Mouse (Mus musculus) adrenal gland, postnatal 4 days (tissue): Measurements from ENCODE around the gene Ccl28. TPM values are rescaled to one million over a fixed set of nuclear protein-coding genes. Genes with fewer than 3 reads are reported as not detected.
"Not testable (repeated sequence)": the region's sequence is repeated elsewhere in the genome, so short reads cannot be mapped to it uniquely, and the experiment has no call there.

Experiments used
- DNase-seq, 2 experiments: peaks; one replicate each; pipeline ENCODE4 v3.0.0; 2021 to 2022; ENCODE audit warnings: low spot score in 2 of 2, mixed read lengths in 2 of 2
- long read RNA-seq, 2 experiments: library from polyadenylated mRNA; stranded (forward); transcript quantifications; one replicate each; pipeline ENCODE4 v2.0.0; 2021
- total RNA-seq, 2 experiments: library from RNA; stranded (reverse); gene quantifications; 2 replicates each; pipeline ENCODE4 v1.2.3; 2021

Gene Ccl28
- total RNA-seq, result 1 to 10 TPM in 1 of 2 experiments, under 1 TPM in 1; 0.67 to 1.1 TPM
- long read RNA-seq, experiment 1, result 0 reads
- long read RNA-seq, experiment 2, result 0 reads

GRCm38 (mm10) chr13:119623634-119624033 lies at the start of gene Ccl28:
Ccl28 (plus strand) TSS chr13:119623819.
- DNase-seq, result no peak

DNA sequence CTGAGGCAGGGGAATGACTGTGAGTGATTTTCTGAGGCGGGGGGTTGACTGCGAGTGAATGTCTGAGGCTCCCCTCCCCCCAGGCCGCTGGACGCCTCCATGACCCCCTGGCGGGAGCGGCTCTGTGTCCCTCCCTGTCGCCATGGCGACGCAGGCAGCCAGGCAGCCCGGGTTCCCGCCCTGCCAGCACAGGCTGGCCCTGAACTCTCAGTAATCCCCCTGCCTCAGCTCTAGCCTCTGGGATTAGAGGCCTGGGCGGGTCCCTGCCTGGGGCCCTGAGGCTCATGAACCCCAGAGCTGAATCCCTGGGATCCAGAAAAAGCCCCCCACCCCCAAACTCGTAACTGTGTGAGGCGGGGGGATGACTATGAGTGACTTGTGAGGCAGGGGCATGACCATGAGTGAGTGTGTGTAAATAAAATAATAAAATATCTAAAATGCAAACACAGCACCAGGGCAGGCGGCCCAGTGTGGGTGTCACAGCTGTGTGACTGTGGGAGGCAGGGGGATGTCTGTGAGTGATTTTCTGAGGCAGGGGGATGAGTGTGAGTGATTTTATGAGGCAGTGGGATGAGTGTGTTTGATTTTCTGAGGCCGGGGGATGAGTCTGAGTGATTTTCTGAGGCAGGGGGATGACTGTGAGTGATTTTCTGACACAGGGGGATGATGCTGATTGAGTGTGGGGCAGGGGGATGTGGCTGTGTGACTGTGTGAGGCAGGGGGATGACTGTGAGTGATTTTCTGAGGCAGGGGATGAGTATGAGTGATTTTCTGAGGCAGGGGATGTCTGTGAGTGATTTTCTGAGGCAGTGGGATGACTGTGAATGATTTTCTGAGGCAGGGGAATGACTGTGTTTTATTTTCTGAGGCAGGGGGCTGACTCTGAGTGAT lies 27.1 kb upstream of the Ccl28 start:
- DNase-seq, result peak; percentile 29 to 34

GRCm38 (mm10) chr13:119598466-119598865 lies 25.2 kb upstream of the Ccl28 start:
- DNase-seq, result peak in 1 of 2 experiments; percentile 43

DNA sequence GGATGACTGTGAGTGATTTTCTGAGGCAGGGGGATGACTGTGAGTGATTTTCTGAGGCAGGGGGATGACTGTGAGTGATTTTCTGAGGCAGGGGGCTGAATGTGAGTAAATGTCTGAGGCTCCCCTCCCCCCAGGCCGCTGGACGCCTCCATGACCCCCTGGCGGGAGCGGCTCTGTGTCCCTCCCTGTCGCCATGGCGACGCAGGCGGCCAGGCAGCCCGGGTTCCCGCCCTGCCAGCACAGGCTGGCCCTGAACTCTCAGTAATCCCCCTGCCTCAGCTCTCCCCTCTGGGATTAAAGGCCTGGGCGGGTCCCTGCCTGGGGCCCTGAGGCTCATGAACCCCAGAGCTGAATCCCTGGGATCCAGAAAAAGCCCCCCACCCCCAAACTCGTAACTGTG lies 24.6 kb upstream of the Ccl28 start:
- DNase-seq, result peak; percentile 38 to 67

- not testable (repeated sequence) for DNase-seq
These were observed 24.1 kb upstream of the Ccl28 start for GRCm38 (mm10) chr13:119599498-119599897.

DNA sequence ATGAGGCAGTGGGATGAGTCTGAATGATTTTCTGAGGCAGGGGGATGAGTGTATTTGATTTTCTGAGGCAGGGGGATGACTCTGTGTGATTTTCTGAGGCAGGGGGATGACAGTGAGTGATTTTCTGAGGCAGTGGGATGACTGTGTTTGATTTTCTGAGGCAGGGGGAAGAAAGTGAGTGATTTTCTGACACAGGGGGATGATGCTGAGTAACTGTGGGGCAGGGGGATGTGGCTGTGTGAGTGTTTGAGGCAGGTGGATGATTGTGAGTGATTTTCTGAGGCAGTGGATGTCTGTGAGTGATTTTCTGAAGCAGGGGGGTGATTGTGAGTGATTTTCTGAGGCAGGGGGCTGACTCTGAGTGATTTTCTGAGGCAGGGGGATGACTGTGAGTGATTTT lies 23.5 kb upstream of the Ccl28 start:
- DNase-seq, result peak; percentile 80 to 82

DNA sequence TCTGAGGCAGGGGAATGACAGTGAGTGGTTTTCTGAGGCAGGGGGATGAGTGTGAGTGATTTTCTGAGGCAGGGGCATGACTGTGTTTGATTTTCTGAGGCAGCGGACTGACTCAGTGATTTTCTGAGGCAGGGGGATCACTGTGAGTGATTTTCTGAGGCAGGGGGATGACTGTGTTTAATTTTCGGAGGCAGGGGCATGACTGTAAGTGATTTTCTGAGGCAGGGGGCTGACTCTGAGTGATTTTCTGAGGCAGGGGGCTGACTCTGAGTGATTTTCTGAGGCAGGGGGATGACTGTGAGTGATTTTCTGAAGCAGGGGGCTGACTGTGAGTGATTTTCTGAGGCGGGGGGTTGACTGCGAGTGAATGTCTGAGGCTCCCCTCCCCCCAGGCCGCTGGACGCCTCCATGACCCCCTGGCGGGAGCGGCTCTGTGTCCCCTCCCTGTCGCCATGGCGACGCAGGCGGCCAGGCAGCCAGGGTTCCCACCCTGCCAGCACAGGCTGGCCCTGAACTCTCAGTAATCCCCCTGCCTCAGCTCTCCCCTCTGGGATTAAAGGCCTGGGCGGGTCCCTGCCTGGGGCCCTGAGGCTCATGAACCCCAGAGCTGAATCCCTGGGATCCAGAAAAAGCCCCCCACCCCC lies 20.8 kb upstream of the Ccl28 start:
- DNase-seq, result peak; percentile 50 to 60

GRCm38 (mm10) chr13:119603890-119604289 lies 19.7 kb upstream of the Ccl28 start:
- not testable (repeated sequence) for DNase-seq

DNA sequence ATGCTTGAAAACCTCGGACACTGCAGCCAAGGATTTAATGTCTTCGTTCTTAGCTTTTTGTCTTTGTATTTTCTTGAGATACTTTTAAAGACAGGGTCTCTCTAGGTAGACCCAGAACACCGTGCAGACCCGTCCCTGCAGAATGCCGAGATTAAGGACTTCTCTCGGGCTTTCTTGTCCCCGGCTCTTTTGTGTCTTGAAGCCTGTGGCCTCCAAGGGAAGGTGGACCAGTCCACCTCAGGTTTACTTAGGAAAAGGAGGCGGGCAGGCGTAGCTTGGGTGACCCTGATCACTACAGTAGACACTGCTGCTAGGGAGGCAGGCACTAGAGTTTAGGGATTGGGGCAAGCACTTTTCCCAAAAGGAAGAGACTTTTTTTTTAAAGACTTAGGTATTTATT lies 19.3 kb upstream of the Ccl28 start:
- not testable (repeated sequence) for DNase-seq

DNA sequence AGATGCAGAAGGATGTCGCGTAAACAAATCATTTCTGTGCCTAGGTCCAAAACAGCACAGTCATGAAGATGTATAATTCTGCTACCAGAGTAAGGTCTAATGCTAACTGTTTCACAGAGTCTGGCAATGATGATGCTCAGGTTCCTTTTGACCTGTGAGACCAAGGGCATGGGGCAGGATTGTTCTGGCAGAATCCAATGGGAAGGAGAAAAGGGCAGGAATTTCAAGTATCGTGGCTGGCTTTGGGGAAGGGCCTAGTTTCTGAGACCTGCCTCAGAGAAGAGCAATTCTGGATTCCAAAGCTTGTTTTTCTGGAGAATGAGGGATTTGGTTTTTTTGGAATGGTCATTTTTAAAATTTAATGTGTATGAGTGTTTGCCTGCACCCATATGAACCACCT lies 4.8 kb upstream of the Ccl28 start:
- DNase-seq, result no peak

GRCm38 (mm10) chr13:119619735-119620134 lies 3.9 kb upstream of the Ccl28 start:
- DNase-seq, result no peak

- DNase-seq, result not testable (repeated sequence)
These were observed 2.3 kb downstream of the Ccl28 start for GRCm38 (mm10) chr13:119625952-119626351.

- DNase-seq, result peak; percentile 44 to 45
These were observed 8.0 kb downstream of the Ccl28 start for GRCm38 (mm10) chr13:119631482-119632155.

DNA sequence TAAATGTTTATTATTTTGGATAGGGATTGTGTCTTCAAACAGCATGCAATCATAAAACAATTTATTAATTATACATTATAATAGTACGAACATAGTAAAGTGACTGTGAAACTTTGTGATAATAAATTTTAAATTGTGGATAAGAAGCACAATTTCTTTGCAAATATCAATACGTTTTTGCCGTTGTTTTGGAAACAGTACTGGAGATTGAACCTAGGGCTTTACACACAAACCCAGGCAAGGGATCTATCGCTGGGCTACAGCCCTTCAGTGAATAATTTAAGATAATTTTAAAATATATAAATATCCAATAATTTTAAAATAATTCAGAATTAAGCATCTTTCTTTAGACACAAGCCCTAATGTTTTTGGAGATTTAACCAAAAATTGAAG lies 8.5 kb downstream of the Ccl28 start:
- no peak for DNase-seq

GRCm38 (mm10) chr13:119635496-119635895 lies 11.9 kb downstream of the Ccl28 start:
- DNase-seq, result no peak

GRCm38 (mm10) chr13:119637837-119638236 lies 14.2 kb downstream of the Ccl28 start:
- DNase-seq, result no peak

GRCm38 (mm10) chr13:119638449-119638848 lies 14.8 kb downstream of the Ccl28 start:
- DNase-seq, result no peak

- DNase-seq, result no peak
These were observed 15.7 kb downstream of the Ccl28 start for GRCm38 (mm10) chr13:119639302-119639701.

DNA sequence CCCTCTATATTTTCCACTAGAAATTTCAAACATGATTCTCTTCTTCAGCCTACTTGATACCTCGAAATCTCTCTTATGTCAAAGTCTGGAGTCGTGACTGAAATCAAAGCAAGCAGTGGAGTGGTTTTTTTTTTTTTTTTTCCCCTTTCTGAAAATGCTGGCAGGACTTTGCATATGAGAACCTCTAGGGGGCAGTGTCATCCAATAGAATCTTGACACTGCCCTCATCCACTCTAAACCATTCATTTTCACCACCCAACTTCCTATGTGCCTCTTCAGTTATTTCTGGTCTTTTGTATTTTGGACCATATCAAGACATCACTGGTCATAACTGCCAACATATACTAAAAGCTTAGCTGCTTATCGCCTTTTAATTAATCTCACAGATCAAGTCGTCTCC lies 16.9 kb downstream of the Ccl28 start:
- no peak for DNase-seq

DNA sequence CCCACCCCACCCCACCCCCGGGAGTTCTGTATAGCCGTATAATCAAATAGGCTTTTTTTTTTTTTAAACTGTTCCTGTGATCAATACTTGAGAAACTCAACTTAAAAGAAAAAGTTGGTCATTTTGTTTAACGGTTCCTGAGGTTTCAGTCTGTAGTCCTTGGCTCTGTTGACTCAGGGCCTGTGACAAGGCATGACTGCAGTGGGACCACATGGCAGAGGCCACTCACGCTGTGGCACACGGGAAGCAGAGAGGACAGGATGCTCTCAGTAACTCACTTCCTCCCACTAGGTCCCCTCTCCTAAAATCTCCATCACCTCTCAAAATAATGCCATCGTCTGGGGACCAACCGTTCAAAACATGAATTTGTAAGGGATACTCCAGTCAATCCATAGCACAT lies 17.5 kb downstream of the Ccl28 start:
- DNase-seq, result no peak

DNA sequence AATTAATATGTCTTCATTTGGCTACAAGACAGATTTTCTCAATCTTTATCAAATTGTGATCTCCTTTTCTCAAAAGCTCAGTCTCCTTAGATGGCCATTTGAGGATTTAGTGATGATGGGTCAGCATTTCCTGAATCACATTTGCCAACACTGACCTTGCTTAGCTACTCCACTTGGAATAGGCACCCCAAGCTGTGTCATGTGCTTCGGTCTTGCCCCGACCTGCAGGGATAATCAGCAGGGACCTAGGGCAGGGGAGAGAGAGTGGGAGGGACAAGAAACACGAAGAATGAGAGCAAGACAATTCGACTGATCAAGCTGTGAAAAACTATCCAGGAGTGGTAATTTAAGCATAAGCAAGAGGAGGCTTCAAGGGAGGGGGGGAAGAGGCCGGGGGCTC lies 21.1 kb downstream of the Ccl28 start:
- no peak for DNase-seq

GRCm38 (mm10) chr13:119646511-119646910 lies 22.9 kb downstream of the Ccl28 start:
- DNase-seq, result no peak
